Mouse (Mus musculus): ENCODE data around the gene Cdh18. TPM values are rescaled to one million over a fixed set of nuclear protein-coding genes. Genes with fewer than 3 reads are reported as not detected.

The Cdh18 gene
- polyA plus RNA-seq, 1 experiment from 2014 or later: 1.3 TPM

DNA sequence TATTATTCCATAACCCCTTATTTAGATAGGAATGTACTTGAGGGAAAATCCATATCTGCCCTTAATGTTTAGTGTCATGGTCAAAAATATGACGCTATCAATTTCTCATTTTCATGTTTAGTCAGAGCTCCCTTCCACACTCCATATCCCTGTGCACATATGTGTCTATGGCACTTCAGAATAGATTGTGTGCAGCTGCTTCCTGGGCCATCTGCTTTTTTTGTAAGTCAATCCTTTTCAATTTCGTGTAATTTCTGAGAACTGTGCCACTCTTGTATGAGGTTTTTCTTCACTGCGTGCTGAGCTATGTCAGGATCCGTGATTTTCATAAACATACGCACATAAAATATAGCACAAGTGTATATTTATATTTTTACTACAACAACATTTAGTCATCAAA is 435.8 kb downstream of the Cdh18 start:
- no peak for ATAC-seq (ENCODE audit: low FRiP score)
- Histone ChIP-seq H3K36me3 (ENCODE audit: control insufficient read depth, insufficient read depth, low read length) (no peaks in the 10 kb centered on the region), H3K27ac (ENCODE audit: low read depth, low read length) (no peak overlapping the region), H3K9ac (ENCODE audit: low read depth, low read length) (no peak overlapping the region), H3K4me3 (ENCODE audit: low read depth, low read length) (no peak overlapping the region), H3K4me1 (replicated peaks; ENCODE audit: control insufficient read depth, insufficient read depth, low read length) (no peaks in the 10 kb centered on the region), H3K9me3 (ENCODE audit: control insufficient read depth, low read length) (no peaks in the 10 kb centered on the region), H3K4me2 (replicated peaks; ENCODE audit: low read depth, low read length) (no peak overlapping the region), H3K27me3 (ENCODE audit: control insufficient read depth, insufficient read depth, low read length) (no peaks in the 10 kb centered on the region)
- no peak for DNase-seq (ENCODE audit: low spot score)
- 85% methylated on average over 5 of the region's 5 CpGs for WGBS

DNA sequence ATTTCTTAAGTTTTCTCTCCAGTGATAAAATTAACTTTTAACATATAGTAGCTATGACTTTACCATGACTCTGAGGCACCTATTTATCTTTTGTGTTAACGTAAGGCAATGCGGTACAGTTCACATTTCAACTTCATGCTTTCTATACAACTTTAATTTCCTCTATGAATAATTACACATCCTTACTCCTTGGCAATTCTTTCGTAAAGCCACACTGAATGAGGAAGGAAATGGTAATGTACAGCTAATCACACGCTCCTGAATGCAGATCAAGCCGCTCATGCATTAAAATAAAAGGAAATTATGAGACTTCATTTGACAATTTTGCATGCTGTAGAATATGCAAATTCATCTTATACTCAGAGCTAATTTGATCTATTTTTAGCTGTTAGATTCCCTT is 467.9 kb downstream of the Cdh18 start:
- peak; percentile 19; the same call in 1 of the 2 replicates for ATAC-seq (ENCODE audit: low FRiP score)
- Histone ChIP-seq H3K9ac (ENCODE audit: low read depth, low read length) (no peak overlapping the region), H3K27ac (ENCODE audit: low read depth, low read length) (no peak overlapping the region), H3K4me1 (replicated peaks; ENCODE audit: control insufficient read depth, insufficient read depth, low read length) (no peaks in the 10 kb centered on the region), H3K36me3 (ENCODE audit: control insufficient read depth, insufficient read depth, low read length) (no peaks in the 10 kb centered on the region), H3K9me3 (ENCODE audit: control insufficient read depth, low read length) (no peaks in the 10 kb centered on the region), H3K27me3 (ENCODE audit: control insufficient read depth, insufficient read depth, low read length) (no peaks in the 10 kb centered on the region), H3K4me3 (ENCODE audit: low read depth, low read length) (no peak overlapping the region), H3K4me2 (replicated peaks; ENCODE audit: low read depth, low read length) (no peak overlapping the region)
- DNase-seq (ENCODE audit: low spot score): no peak
- 75% methylated on average over 5 of the region's 5 CpGs for WGBS

DNA sequence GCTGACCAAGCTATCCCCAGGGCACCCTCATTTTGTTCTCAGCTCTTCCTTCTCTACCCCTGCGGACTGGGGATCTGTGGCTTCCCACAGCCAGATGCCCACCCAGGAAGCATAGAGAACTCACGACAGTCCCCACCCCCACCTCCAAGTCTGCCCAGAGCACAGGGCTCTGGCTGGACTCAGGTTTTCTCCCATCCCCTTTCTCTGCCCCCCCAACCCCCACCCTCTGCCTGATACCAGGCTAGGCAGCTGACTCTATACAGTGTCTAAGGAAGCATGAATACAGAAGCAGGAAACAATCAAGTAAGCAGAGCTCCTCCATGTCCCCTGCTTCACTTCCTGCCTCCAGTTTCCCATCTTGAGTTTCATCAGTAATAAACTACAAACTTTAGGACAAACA is 472.3 kb downstream of the Cdh18 start:
- Histone ChIP-seq H3K4me2 (replicated peaks; ENCODE audit: low read depth, low read length) (no peak overlapping the region), H3K27me3 (ENCODE audit: control insufficient read depth, insufficient read depth, low read length) (no peaks in the 10 kb centered on the region), H3K27ac (ENCODE audit: low read depth, low read length) (no peak overlapping the region), H3K9ac (ENCODE audit: low read depth, low read length) (no peak overlapping the region), H3K36me3 (ENCODE audit: control insufficient read depth, insufficient read depth, low read length) (no peaks in the 10 kb centered on the region), H3K4me3 (ENCODE audit: low read depth, low read length) (no peak overlapping the region), H3K4me1 (replicated peaks; ENCODE audit: control insufficient read depth, insufficient read depth, low read length) (no peaks in the 10 kb centered on the region), H3K9me3 (ENCODE audit: control insufficient read depth, low read length) (no peaks in the 10 kb centered on the region)
- 60% methylated on average over 2 of the region's 2 CpGs for WGBS
- ATAC-seq (ENCODE audit: low FRiP score) (no peak), DNase-seq (ENCODE audit: low spot score) (no peak)

DNA sequence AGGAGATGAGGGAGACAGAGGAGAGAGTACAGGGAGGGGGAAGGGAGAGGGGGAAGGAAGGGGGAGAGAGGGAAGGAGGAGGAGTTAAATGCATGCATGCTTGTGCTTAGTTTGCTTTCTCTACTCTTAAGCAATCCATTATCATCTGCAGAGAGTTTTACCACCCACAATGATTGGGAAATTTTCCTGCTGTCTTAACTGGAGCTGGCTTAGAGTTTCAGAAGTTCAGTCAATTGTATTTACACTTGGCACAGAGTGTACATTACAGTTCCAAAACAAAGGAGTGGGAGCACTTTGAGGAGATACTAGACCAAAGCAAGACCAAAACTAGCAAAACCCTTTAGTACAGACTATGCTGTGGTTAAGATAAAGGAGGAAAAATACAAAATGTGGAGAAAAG is 473.8 kb downstream of the Cdh18 start:
- no peak for ATAC-seq (ENCODE audit: low FRiP score)
- Histone ChIP-seq H3K9ac (ENCODE audit: low read depth, low read length) (no peak overlapping the region), H3K36me3 (ENCODE audit: control insufficient read depth, insufficient read depth, low read length) (no peaks in the 10 kb centered on the region), H3K27me3 (ENCODE audit: control insufficient read depth, insufficient read depth, low read length) (no peaks in the 10 kb centered on the region), H3K4me1 (replicated peaks; ENCODE audit: control insufficient read depth, insufficient read depth, low read length) (no peaks in the 10 kb centered on the region), H3K27ac (ENCODE audit: low read depth, low read length) (no peak overlapping the region), H3K9me3 (ENCODE audit: control insufficient read depth, low read length) (no peaks in the 10 kb centered on the region), H3K4me3 (ENCODE audit: low read depth, low read length) (no peak overlapping the region), H3K4me2 (replicated peaks; ENCODE audit: low read depth, low read length) (no peak overlapping the region)
- DNase-seq (ENCODE audit: low spot score): no peak

DNA sequence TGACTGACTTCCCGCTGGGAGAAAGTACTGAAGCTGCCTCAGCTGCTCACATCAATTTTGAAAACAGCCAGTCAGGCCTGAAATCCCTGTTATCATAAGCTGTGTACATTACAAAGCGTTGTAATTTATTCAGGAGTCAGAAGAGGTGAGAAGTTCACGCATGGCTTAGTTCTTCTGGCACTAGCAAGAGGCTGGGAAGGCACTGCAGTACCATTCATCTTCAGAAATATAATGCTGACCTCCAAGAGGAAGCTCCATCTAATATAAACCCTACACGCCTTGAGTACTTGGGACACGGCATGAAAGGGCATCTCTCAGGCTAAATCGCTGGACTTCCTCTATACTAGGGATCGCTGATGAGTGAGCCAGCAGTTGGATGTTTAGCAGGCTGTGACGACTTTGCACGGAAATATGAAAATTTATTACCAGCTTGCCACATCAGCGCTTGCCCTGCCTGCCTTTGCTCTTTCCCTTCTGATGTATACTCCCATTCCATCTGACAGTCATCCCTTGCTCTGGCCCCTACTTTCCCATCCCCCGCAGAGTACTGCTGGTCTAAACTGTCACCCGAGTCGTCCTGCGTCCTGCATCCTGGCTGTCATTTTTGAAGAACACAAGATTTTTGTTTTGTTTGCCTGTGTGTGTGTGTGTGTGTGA is 486.9 kb downstream of the Cdh18 start:
- DNase-seq (ENCODE audit: low spot score): peak; percentile 26
- Histone ChIP-seq H3K27me3 (ENCODE audit: control insufficient read depth, insufficient read depth, low read length) (no peaks in the 10 kb centered on the region), H3K4me1 (replicated peaks; ENCODE audit: control insufficient read depth, insufficient read depth, low read length) (no peaks in the 10 kb centered on the region), H3K27ac (ENCODE audit: low read depth, low read length) (no peak overlapping the region), H3K36me3 (ENCODE audit: control insufficient read depth, insufficient read depth, low read length) (no peaks in the 10 kb centered on the region), H3K9me3 (ENCODE audit: control insufficient read depth, low read length) (no peaks in the 10 kb centered on the region), H3K4me2 (replicated peaks; ENCODE audit: low read depth, low read length) (peak overlapping the region; percentile 61), H3K9ac (ENCODE audit: low read depth, low read length) (peak overlapping the region; percentile 47), H3K4me3 (ENCODE audit: low read depth, low read length) (peak overlapping the region; percentile 40)
- peak; percentile 87 for ATAC-seq (ENCODE audit: low FRiP score)
- WGBS: 4% methylated on average over 14 of the region's 14 CpGs

DNA sequence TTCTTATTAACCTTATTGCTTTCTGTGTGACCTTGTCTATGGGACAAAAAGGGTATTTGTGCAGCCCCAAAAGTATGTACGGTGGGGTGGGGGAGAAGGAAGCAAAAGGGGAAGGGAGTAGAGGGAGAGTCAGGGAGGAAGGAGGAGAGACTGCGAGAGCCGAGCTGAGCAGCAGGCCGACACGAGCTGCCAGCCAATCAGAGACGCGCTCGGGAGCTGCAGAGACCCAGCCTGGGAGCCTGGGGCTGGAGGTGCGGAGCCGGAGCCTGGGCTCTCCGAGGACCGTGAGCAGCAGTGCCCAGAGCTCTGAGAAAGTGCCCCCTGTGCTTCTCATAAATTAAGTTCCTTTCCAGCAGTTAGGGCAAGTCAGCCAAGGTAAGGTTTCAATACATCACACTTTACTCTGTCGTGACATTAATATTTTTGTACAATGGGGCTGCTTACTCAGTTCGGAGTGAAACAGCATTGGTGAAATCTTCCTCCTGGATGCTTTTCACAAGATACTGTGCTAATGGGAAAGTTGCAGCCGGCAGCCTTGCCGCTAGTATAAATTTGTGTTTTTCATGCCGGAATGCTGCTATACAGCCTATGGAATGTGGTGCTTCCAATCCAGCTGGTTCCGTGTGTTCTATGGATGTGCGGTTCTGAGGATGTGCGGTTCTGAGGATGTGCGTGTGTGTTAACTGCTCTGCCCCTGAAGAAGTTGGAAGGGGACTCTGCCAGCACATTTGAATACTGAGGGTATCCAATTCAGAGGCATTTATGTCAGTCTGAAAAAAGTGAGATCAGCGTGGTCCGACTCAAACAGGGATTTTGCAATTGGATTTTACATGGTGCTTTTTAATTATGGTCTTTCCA is 487.6 kb downstream of the Cdh18 start:
- ATAC-seq (ENCODE audit: low FRiP score): peak; percentile 99
- no peak overlapping the region for H3K27ac ChIP-seq (ENCODE audit: low read depth, low read length)
- WGBS: 7% methylated on average over 23 of the region's 23 CpGs

DNA sequence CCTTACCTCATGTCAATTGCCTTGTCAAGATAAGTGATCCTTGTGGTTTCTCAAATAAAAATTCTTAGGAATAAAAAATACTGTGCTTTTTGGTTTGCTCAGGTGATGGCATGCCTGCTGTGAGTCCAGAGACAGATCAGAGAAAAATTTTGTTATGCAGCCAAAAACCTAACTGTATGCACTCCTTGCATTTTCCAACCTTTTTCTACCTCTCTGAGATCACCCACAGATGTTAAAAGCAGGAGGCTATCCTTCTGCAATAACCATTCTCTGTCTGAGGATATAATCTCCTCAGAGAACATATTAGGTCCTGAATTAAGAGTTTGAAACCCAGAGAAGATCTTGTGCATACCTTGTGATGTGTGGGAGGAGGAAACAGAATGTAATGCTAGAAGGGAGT is 488.7 kb downstream of the Cdh18 start:
- Histone ChIP-seq H3K4me2 (replicated peaks; ENCODE audit: low read depth, low read length) (no peak overlapping the region), H3K4me1 (replicated peaks; ENCODE audit: control insufficient read depth, insufficient read depth, low read length) (no peaks in the 10 kb centered on the region), H3K36me3 (ENCODE audit: control insufficient read depth, insufficient read depth, low read length) (no peaks in the 10 kb centered on the region), H3K27me3 (ENCODE audit: control insufficient read depth, insufficient read depth, low read length) (no peaks in the 10 kb centered on the region), H3K9ac (ENCODE audit: low read depth, low read length) (no peak overlapping the region), H3K4me3 (ENCODE audit: low read depth, low read length) (no peak overlapping the region), H3K9me3 (ENCODE audit: control insufficient read depth, low read length) (no peaks in the 10 kb centered on the region), H3K27ac (ENCODE audit: low read depth, low read length) (no peak overlapping the region)
- ATAC-seq (ENCODE audit: low FRiP score): no peak
- DNase-seq (ENCODE audit: low spot score): no peak

More for the DNA sequence above, 487.6 kb downstream of the Cdh18 start:
- H3K9me3 ChIP-seq (ENCODE audit: control insufficient read depth, low read length): no peaks in the 10 kb centered on the region
- DNase-seq (ENCODE audit: low spot score): peak; percentile 82
- no peaks in the 10 kb centered on the region for H3K36me3 ChIP-seq (ENCODE audit: control insufficient read depth, insufficient read depth, low read length)
- peak overlapping the region; percentile 47 for H3K9ac ChIP-seq (ENCODE audit: low read depth, low read length)
- H3K4me2 ChIP-seq (replicated peaks; ENCODE audit: low read depth, low read length): peak overlapping the region; percentile 61
- no peaks in the 10 kb centered on the region for H3K27me3 ChIP-seq (ENCODE audit: control insufficient read depth, insufficient read depth, low read length)
- no peaks in the 10 kb centered on the region for H3K4me1 ChIP-seq (replicated peaks; ENCODE audit: control insufficient read depth, insufficient read depth, low read length)
- H3K4me3 ChIP-seq (ENCODE audit: low read depth, low read length): peak overlapping the region; percentile 40

DNA sequence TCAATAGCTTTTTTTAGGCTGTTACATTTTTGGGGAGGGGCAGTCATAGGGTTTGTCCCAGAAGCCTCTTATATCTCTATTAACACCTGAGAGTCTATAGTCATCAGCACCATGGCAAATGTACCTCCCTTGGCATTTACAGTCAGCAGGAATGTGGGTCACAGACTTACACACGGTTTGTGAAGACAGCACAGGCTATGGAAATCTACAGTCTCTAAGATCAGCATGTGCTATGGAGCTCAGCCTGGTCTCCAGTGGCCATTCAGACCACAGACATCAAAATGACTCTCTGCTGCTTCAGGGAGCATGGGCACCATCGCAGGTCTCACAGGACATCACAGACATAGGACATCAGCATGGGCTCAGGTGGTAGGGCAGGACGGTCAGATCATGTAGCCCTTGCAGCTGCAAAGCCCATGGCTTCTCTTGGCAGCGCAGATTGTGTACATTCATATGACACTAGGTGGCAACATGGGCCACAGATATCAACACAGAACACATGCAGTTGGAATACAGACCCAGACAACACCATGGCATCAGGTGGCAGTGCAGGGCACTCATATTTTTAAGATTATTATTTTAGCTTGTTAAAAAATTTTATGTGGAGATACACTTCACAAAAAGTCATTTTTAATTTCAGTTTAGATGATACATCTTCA is 497.4 kb downstream of the Cdh18 start:
- 86% methylated on average over 4 of the region's 4 CpGs for WGBS
- ATAC-seq (ENCODE audit: low FRiP score) (no peak), DNase-seq (ENCODE audit: low spot score) (no peak)
- no peaks in the 10 kb centered on the region for H3K9me3 ChIP-seq (ENCODE audit: control insufficient read depth, low read length)
- no peaks in the 10 kb centered on the region for H3K4me1 ChIP-seq (replicated peaks; ENCODE audit: control insufficient read depth, insufficient read depth, low read length)
- H3K4me3 ChIP-seq (ENCODE audit: low read depth, low read length): no peak overlapping the region
- no peaks in the 10 kb centered on the region for H3K36me3 ChIP-seq (ENCODE audit: control insufficient read depth, insufficient read depth, low read length)
- no peaks in the 10 kb centered on the region for H3K27me3 ChIP-seq (ENCODE audit: control insufficient read depth, insufficient read depth, low read length)
- H3K4me2 ChIP-seq (replicated peaks; ENCODE audit: low read depth, low read length): no peak overlapping the region
- no peak overlapping the region for H3K27ac ChIP-seq (ENCODE audit: low read depth, low read length)
- H3K9ac ChIP-seq (ENCODE audit: low read depth, low read length): no peak overlapping the region

All from hindbrain, embryonic 11.5 days (tissue).